Mouse (Mus musculus) bone marrow macrophage, adult 2 months (primary cell): ENCODE measurements around the gene Ckap2.

Source experiments
- CTCF ChIP-seq: IDR thresholded peaks from 2 replicates; pipeline ENCODE4 v1.5.1; 2012; ENCODE audit warnings: low read depth, mild to moderate bottlenecking, low read length, moderate library complexity
- POLR2A ChIP-seq: IDR thresholded peaks from 2 replicates; pipeline ENCODE4 v1.6.1; 2012; ENCODE audit warnings: mild to moderate bottlenecking, low read depth, low read length, borderline replicate concordance

DNA sequence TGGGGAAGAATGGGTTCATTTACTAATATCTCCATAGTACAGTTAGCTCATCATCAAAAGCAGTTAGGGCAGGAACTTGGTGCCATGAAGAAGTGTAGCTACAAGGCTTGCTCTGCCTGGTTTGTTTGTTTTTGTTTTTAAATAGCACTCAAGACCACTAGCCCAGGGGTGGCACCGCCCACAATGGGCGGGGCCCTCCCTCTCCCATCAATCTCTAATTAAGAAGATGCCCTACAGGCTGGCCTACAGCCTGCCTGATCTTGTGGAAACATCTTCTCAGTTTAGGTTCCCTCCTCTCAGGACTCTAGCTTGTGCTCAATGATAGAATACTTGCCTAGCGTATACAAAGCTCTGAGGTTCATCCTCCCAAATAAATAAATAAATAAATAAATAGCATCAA, 735 bp downstream of the Ckap2 start:
- TF ChIP-seq CTCF (no peak), POLR2A (no peak)
